Mouse (Mus musculus): Measurements from ENCODE around the gene 2410137M14Rik.
"Not testable (repeated sequence)": the region's sequence is repeated elsewhere in the genome, so short reads cannot be mapped to it uniquely, and the experiment has no call there.

2410137M14Rik gene

GRCm38 (mm10) chr17:36995448-36995847 lies 14.4 kb upstream of the 2410137M14Rik start:
- ATAC-seq (ENCODE audit: insufficient number of reproducible peaks, low FRiP score, low TSS enrichment), result no peak

GRCm38 (mm10) chr17:36994528-36994927 lies 13.5 kb upstream of the 2410137M14Rik start:
- ATAC-seq (ENCODE audit: insufficient number of reproducible peaks, low FRiP score, low TSS enrichment), result no peak

DNA sequence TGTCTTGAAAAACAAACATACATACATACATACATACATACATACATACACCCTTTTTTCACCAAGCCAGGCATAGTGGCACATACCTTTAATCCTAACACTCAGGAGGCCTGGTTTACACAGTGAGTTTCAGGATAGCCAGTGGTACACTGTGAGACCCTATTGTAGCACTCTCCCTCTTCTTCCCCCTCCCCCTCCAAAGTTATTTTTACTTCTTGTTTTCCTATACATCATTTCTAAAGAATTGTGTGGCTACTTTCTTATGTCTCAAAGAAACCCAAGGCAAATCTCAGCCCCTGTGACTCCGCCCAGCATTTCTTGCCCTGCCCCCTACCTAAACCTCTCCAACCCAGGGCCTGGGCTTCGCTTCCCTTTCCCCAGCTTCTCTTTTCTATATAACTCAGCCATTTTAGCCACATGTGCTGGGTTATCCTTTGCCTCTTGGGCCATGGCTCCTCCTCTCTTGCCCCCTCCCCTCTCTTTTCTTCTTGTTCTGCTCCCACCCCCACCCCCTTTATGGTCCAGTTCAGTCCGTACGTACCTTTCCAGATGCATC lies 12.8 kb upstream of the 2410137M14Rik start:
- no peak for ATAC-seq (ENCODE audit: insufficient number of reproducible peaks, low FRiP score, low TSS enrichment)

GRCm38 (mm10) chr17:36992336-36993104 lies 11.5 kb upstream of the 2410137M14Rik start:
- ATAC-seq (ENCODE audit: insufficient number of reproducible peaks, low FRiP score, low TSS enrichment), result no peak

- not testable (repeated sequence) for ATAC-seq (ENCODE audit: insufficient number of reproducible peaks, low FRiP score, low TSS enrichment)
Observed at GRCm38 (mm10) chr17:36990630-36991029, 9.6 kb upstream of the 2410137M14Rik start.

- no peak for ATAC-seq (ENCODE audit: insufficient number of reproducible peaks, low FRiP score, low TSS enrichment)
Observed at GRCm38 (mm10) chr17:36989437-36989836, 8.4 kb upstream of the 2410137M14Rik start, which contains the start of gene H2-M5. TSS of gene H2-M5 (minus strand) at chr17:36989537.

DNA sequence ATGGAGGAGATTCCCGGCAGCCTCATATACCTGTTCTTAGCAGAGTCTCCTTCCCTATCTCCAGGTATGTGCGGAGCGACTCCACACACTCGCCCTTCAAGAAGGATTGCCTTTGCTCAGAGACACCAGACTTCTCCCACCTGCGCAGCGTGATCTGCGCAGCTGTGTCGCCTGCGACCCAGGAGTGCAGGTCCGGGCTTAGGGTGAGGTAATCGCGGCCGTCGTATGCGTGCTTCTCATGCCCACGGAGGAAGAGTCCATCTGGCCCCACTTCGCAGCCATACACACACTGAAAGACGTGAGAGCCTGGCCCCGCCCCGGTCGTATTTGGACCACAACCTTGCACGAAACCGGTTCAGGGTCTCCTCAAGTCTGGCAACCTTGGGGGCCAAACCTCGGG lies 7.4 kb upstream of the 2410137M14Rik start:
- no peak for ATAC-seq (ENCODE audit: insufficient number of reproducible peaks, low FRiP score, low TSS enrichment)

DNA sequence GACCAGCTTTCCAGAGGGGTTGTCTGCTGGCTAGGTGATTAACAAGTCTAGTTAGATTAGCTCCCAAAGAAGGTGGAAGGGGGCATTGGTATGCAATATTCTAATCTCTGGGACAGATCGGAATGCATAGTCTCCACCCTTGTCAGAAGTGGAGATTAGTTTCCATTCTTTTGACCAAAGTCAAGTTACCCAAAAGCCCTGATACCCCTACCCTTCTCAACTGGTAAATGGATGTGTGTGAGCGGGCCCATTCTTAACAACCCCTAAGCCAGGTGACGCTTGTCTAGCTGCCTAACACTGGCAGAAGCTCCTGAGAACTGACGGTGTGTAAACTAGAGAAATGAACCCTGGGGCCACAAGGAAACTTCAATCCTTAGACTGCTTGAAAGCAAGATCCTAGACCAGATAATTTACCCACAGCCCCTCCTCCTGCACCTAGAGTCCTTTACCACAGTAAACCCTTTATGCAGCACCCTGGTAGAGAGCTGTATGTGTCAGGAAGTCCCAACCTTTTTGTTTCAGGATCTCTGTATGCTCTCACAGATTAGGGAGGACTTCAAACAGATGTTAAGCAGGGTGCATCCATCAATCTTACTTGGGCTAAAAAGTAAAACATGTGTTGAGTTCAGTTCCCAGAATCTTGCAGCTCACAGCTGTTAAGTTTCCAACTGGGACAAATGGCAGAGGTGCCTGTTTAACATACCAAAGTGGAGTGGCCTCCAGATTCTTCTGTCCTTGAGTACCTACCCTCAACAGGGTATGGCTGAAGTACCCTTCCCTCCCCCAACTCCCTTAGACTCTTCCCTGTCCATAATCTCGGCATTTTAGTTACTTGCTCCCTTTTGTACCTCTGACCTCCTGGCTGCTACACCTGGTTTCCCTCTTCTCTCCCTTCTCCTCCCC lies 1.5 kb upstream of the 2410137M14Rik start:
- ATAC-seq (ENCODE audit: insufficient number of reproducible peaks, low FRiP score, low TSS enrichment), result no peak

DNA sequence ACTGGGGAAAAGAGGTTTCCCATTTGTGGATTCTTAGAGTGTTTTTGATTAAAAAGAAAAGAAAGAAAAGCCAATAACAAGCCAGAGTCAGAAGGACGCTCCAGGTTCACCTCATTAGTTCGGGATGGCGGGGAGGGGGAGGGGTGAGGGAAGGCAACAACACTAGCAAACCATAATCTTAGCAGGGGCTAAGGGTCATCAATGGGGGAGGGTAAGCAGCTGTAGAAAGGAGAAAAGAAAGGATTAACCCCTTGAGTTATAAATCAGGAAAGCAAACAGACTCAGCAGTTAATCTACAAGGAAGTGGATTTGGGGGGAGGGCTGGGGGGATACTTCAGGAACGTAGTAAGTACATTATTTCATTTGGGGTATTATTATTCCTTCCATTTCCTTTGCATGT lies 808 bp upstream of the 2410137M14Rik start:
- no peak for ATAC-seq (ENCODE audit: insufficient number of reproducible peaks, low FRiP score, low TSS enrichment)

GRCm38 (mm10) chr17:36973271-36973787 lies 7.7 kb downstream of the 2410137M14Rik start:
- ATAC-seq (ENCODE audit: insufficient number of reproducible peaks, low FRiP score, low TSS enrichment), result no peak

- ATAC-seq (ENCODE audit: insufficient number of reproducible peaks, low FRiP score, low TSS enrichment), result no peak
Observed at GRCm38 (mm10) chr17:36972791-36973190, 8.2 kb downstream of the 2410137M14Rik start.

DNA sequence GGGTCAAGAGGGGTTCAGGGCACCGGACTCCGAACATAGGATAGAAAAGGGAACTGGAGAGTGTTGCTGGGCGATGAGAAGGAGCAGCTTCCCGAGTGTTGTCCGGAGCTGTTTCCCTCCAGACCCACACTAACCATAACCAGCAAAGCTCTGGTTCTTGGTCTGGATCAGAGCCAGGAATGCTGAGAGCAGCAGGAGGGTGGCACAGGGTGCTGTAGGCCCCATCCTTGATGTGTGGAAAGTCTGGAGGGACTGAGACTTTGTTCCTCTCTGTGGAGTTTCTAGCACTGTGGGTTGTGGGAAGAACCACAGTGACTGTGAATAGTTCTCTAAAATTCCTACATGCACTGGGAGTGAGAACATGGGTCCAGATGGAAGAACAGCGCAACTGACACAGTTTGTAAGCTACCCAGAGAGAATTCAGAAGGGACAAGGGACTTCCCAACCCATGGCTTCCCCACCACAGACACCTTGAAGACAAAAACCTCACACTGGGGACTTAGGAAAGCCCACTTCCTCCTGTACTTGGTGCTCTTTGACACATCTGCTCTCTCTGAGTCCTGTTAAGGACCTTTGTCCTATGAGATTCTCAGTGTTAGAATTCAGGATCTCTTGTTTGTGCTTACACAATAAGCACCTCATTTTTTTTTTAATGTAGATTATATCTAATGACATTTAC lies 9.7 kb downstream of the 2410137M14Rik start:
- ATAC-seq (ENCODE audit: insufficient number of reproducible peaks, low FRiP score, low TSS enrichment), result no peak

DNA sequence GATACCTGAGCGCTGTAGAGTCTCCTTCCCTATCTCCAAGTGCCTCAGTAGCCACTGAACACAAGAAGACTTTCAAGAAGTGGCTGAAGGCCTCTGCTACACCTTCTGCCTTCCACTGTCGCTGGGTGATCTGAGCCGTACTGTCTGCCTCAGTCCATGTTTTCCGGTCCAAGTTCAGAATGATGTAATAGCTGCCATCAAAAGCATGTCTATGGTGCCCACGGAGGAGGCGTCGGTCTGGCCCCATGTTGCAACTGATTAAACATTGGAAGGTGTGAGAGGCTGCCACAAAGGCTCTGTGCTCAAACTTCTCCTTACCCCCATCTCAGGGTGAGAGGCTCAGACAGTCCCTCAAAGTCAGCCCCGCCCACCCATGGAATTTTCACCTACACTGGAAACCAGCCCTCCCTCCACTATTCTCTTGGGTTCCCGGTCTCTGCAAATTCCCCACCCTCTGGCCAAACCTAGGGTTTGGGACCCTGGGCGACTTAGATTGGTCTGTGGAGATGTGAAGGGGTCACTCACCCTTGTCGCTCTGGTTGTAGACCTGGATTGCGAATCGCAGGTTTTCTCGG lies 10.6 kb downstream of the 2410137M14Rik start:
- ATAC-seq (ENCODE audit: insufficient number of reproducible peaks, low FRiP score, low TSS enrichment), result no peak

- no peak for ATAC-seq (ENCODE audit: insufficient number of reproducible peaks, low FRiP score, low TSS enrichment)
Observed at GRCm38 (mm10) chr17:36966875-36967274, 14.2 kb downstream of the 2410137M14Rik start.

- no peak for ATAC-seq (ENCODE audit: insufficient number of reproducible peaks, low FRiP score, low TSS enrichment)
Observed at GRCm38 (mm10) chr17:36961125-36961524, 19.9 kb downstream of the 2410137M14Rik start.

GRCm38 (mm10) chr17:36958884-36959283 lies 22.2 kb downstream of the 2410137M14Rik start:
- no peak for ATAC-seq (ENCODE audit: insufficient number of reproducible peaks, low FRiP score, low TSS enrichment)

GRCm38 (mm10) chr17:36957999-36958743 lies 22.9 kb downstream of the 2410137M14Rik start, which contains the start of the genes Znrd1 and Znrd1as:
TSS of gene Znrd1 (minus strand) at chr17:36958559.
TSS of gene Znrd1as (plus strand) at chr17:36958592.
- peak; percentile 99 for ATAC-seq (ENCODE audit: insufficient number of reproducible peaks, low FRiP score, low TSS enrichment)

GRCm38 (mm10) chr17:36953062-36953461 lies 28.0 kb downstream of the 2410137M14Rik start:
- ATAC-seq (ENCODE audit: insufficient number of reproducible peaks, low FRiP score, low TSS enrichment), result no peak

GRCm38 (mm10) chr17:36952631-36953030 lies 28.4 kb downstream of the 2410137M14Rik start:
- no peak for ATAC-seq (ENCODE audit: insufficient number of reproducible peaks, low FRiP score, low TSS enrichment)

Measured in cerebellum, adult (tissue).